Mouse (Mus musculus) MEL (cell line): ENCODE measurements around the gene Bsn. TPM values are rescaled to one million over a fixed set of nuclear protein-coding genes. Genes with fewer than 3 reads are reported as not detected.

Experiments used
- DNase-seq: peaks from one replicate; pipeline ENCODE4 v3.0.0; 2011; ENCODE audit warnings: low read depth, low spot score
- H3K27ac ChIP-seq: 2 replicates; pipeline ENCODE4 v1.5.1; 2012; ENCODE audit warnings: low read depth, mild to moderate bottlenecking, control low read depth, low read length, moderate library complexity; ENCODE audit not compliant: control insufficient read depth
- H3K27me3 ChIP-seq, 2 experiments: fragments of 150-350 bp in 1 of 2; sonication (generic) in 1 of 2; 2 replicates each; pipeline ENCODE4 v1.6.1; 2012; ENCODE audit warnings: low read length in 2 of 2, mild to moderate bottlenecking in 2 of 2, improper control_type of control experiment in 1 of 2, moderate library complexity in 1 of 2; ENCODE audit not compliant: insufficient read depth in 2 of 2, control insufficient read depth in 1 of 2
- H3K36me3 ChIP-seq, 2 experiments: 2 replicates each; pipeline ENCODE4 v1.6.1; 2012 to 2014; ENCODE audit warnings: low read length in 2 of 2, improper control_type of control experiment in 1 of 2, inconsistent platforms in 1 of 2, mild to moderate bottlenecking in 1 of 2; ENCODE audit not compliant: insufficient read depth in 2 of 2, control insufficient read depth in 1 of 2
- H3K4me1 ChIP-seq, 2 experiments: fragments of 150-350 bp in 1 of 2; sonication (generic) in 1 of 2; 2 replicates each; pipeline ENCODE4 v1.6.1; 2012; ENCODE audit warnings: low read length in 2 of 2, improper control_type of control experiment in 1 of 2, mild to moderate bottlenecking in 1 of 2; ENCODE audit not compliant: insufficient read depth in 2 of 2, control insufficient read depth in 1 of 2
- H3K4me3 ChIP-seq, 2 experiments: fragments of 150-350 bp in 1 of 2; sonication (generic) in 1 of 2; 2 replicates each; pipeline ENCODE4 v1.5.1; 2012; ENCODE audit warnings: low read depth in 2 of 2, low read length in 2 of 2, mild to moderate bottlenecking in 2 of 2, moderate library complexity in 2 of 2, control low read depth in 1 of 2, improper control_type of control experiment in 1 of 2; ENCODE audit not compliant: control insufficient read depth in 1 of 2, insufficient read depth in 1 of 2
- H3K79me2 ChIP-seq: 2 replicates; pipeline ENCODE4 v1.6.1; 2012; ENCODE audit warnings: mild to moderate bottlenecking, low read length, moderate library complexity; ENCODE audit not compliant: control insufficient read depth, poor library complexity, insufficient read depth
- H3K9ac ChIP-seq: 2 replicates; pipeline ENCODE4 v1.6.1; 2012; ENCODE audit warnings: low read depth, mild to moderate bottlenecking, control low read depth, low read length, moderate library complexity; ENCODE audit not compliant: control insufficient read depth, poor library complexity, severe bottlenecking
- H3K9me3 ChIP-seq: fragments of 150-350 bp; sonication (generic); replicated peaks from 2 replicates; pipeline ENCODE4 v1.6.1; 2012; ENCODE audit warnings: mild to moderate bottlenecking, low read length, improper control_type of control experiment, moderate library complexity; ENCODE audit not compliant: insufficient read depth
- BHLHE40 ChIP-seq: IDR thresholded peaks from 2 replicates; pipeline ENCODE4 v1.6.1; 2012; ENCODE audit warnings: low read depth, mild to moderate bottlenecking, inconsistent platforms, low read length, improper control_type of control experiment, borderline replicate concordance
- CHD1 ChIP-seq: IDR thresholded peaks from 2 replicates; pipeline ENCODE4 v1.6.1; 2012; ENCODE audit warnings: low read depth, mild to moderate bottlenecking, inconsistent platforms, low read length, improper control_type of control experiment
- CTCF ChIP-seq, 3 experiments: IDR thresholded peaks in 2 of 3; conservative IDR thresholded peaks in 1 of 3; 2 replicates each; pipeline ENCODE4 v1.5.1; 2011 to 2012; ENCODE audit warnings: low read length in 3 of 3, low read depth in 2 of 3, mild to moderate bottlenecking in 2 of 3, improper control_type of control experiment in 1 of 3, inconsistent platforms in 1 of 3, mixed read lengths in 1 of 3, moderate library complexity in 1 of 3; ENCODE audit not compliant: control insufficient read depth in 1 of 3, insufficient read depth in 1 of 3, poor library complexity in 1 of 3, severe bottlenecking in 1 of 3
- ELF1 ChIP-seq: IDR thresholded peaks from 2 replicates; pipeline ENCODE4 v1.6.1; 2014; ENCODE audit warnings: low read depth, mild to moderate bottlenecking, inconsistent platforms, low read length, improper control_type of control experiment, moderate library complexity
- EP300 ChIP-seq, 2 experiments: IDR thresholded peaks; 2 replicates each; pipeline ENCODE4 v1.6.1; 2011; ENCODE audit warnings: improper control_type of control experiment in 2 of 2, low read length in 2 of 2, low read depth in 1 of 2, mild to moderate bottlenecking in 1 of 2
- ETS1 ChIP-seq: IDR thresholded peaks from 2 replicates; pipeline ENCODE4 v1.6.1; 2012; ENCODE audit warnings: low read depth, mild to moderate bottlenecking, inconsistent platforms, low read length, improper control_type of control experiment, moderate library complexity
- GATA1 ChIP-seq: IDR thresholded peaks from 2 replicates; pipeline ENCODE4 v1.6.1; 2011; ENCODE audit warnings: low read depth, low read length, improper control_type of control experiment
- HCFC1 ChIP-seq: IDR thresholded peaks from 2 replicates; pipeline ENCODE4 v1.6.1; 2012; ENCODE audit warnings: low read depth, mild to moderate bottlenecking, inconsistent platforms, low read length, improper control_type of control experiment, moderate library complexity
- KAT2A ChIP-seq: conservative IDR thresholded peaks from 2 replicates; pipeline ENCODE4 v1.6.1; 2012; ENCODE audit warnings: low read depth, low read length, improper control_type of control experiment, inconsistent platforms
- MAX ChIP-seq: IDR thresholded peaks from 2 replicates; pipeline ENCODE4 v1.6.1; 2011; ENCODE audit warnings: low read length, improper control_type of control experiment
- MAZ ChIP-seq: IDR thresholded peaks from 2 replicates; pipeline ENCODE4 v1.6.1; 2012; ENCODE audit warnings: low read depth, mild to moderate bottlenecking, inconsistent platforms, low read length, improper control_type of control experiment
- MEF2A ChIP-seq: IDR thresholded peaks from 2 replicates; pipeline ENCODE4 v1.6.1; 2014; ENCODE audit warnings: low read depth, mild to moderate bottlenecking, inconsistent platforms, low read length, improper control_type of control experiment; ENCODE audit not compliant: poor library complexity, insufficient replicate concordance, severe bottlenecking; ENCODE audit errors: extremely low read depth
- MXI1 ChIP-seq: IDR thresholded peaks from 2 replicates; pipeline ENCODE4 v1.6.1; 2011; ENCODE audit warnings: mild to moderate bottlenecking, low read depth, low read length, improper control_type of control experiment
- MYB ChIP-seq: IDR thresholded peaks from 2 replicates; pipeline ENCODE4 v1.6.1; 2011; ENCODE audit warnings: mild to moderate bottlenecking, low read depth, low read length, improper control_type of control experiment
- MYC ChIP-seq: IDR thresholded peaks from 2 replicates; pipeline ENCODE4 v1.6.1; 2011; ENCODE audit warnings: low read depth, mild to moderate bottlenecking, low read length, improper control_type of control experiment, moderate library complexity
- NELFE ChIP-seq: IDR thresholded peaks from 2 replicates; pipeline ENCODE4 v1.6.1; 2011; ENCODE audit warnings: low read depth, low read length, improper control_type of control experiment
- POLR2A ChIP-seq, 2 experiments: IDR thresholded peaks; 2 replicates each; pipeline ENCODE4 v1.6.1; 2011 to 2012; ENCODE audit warnings: low read length in 2 of 2, mild to moderate bottlenecking in 2 of 2, control low read depth in 1 of 2, improper control_type of control experiment in 1 of 2, low read depth in 1 of 2, moderate library complexity in 1 of 2; ENCODE audit not compliant: control insufficient read depth in 1 of 2, insufficient read depth in 1 of 2, poor library complexity in 1 of 2
- POLR2AphosphoS2 ChIP-seq: IDR thresholded peaks from 2 replicates; pipeline ENCODE4 v1.6.1; 2011; ENCODE audit warnings: low read length, improper control_type of control experiment
- POLR2AphosphoS5 ChIP-seq: IDR thresholded peaks from 2 replicates; pipeline ENCODE4 v1.6.1; 2012; ENCODE audit warnings: low read depth, borderline replicate concordance, mild to moderate bottlenecking, inconsistent platforms, low read length, moderate library complexity, mixed read lengths
- RAD21 ChIP-seq: IDR thresholded peaks from 2 replicates; pipeline ENCODE4 v1.6.1; 2011; ENCODE audit warnings: mild to moderate bottlenecking, low read depth, low read length, improper control_type of control experiment
- RCOR1 ChIP-seq: IDR thresholded peaks from 2 replicates; pipeline ENCODE4 v1.6.1; 2012; ENCODE audit warnings: low read depth, mild to moderate bottlenecking, inconsistent platforms, low read length, improper control_type of control experiment
- SIN3A ChIP-seq: IDR thresholded peaks from 2 replicates; pipeline ENCODE4 v1.6.1; 2012; ENCODE audit warnings: low read length, improper control_type of control experiment, inconsistent platforms
- SMC3 ChIP-seq: IDR thresholded peaks from 2 replicates; pipeline ENCODE4 v1.6.1; 2011; ENCODE audit warnings: low read depth, low read length, improper control_type of control experiment
- TBP ChIP-seq: IDR thresholded peaks from 2 replicates; pipeline ENCODE4 v1.8.0; 2011; ENCODE audit warnings: low read depth, low read length, improper control_type of control experiment
- TCF12 ChIP-seq: IDR thresholded peaks from 2 replicates; pipeline ENCODE4 v1.6.1; 2014; ENCODE audit warnings: low read depth, mild to moderate bottlenecking, inconsistent platforms, low read length, improper control_type of control experiment, moderate library complexity
- USF2 ChIP-seq, 2 experiments: IDR thresholded peaks; 2 replicates each; pipeline ENCODE4 v1.6.1; 2011 to 2012; ENCODE audit warnings: improper control_type of control experiment in 2 of 2, low read length in 2 of 2, borderline replicate concordance in 1 of 2, inconsistent platforms in 1 of 2, low read depth in 1 of 2, mild to moderate bottlenecking in 1 of 2; ENCODE audit not compliant: insufficient read depth in 1 of 2
- ZC3H11A ChIP-seq: IDR thresholded peaks from 2 replicates; pipeline ENCODE4 v1.6.1; 2012; ENCODE audit warnings: low read depth, mild to moderate bottlenecking, inconsistent platforms, low read length, improper control_type of control experiment
- ZMIZ1 ChIP-seq: IDR thresholded peaks from 2 replicates; pipeline ENCODE4 v1.6.1; 2012; ENCODE audit warnings: low read depth, mild to moderate bottlenecking, inconsistent platforms, low read length, improper control_type of control experiment, moderate library complexity
- polyA plus RNA-seq, 2 experiments: library from polyadenylated mRNA; stranded (reverse) in 1 of 2; unstranded in 1 of 2; fragments of >175 nt in 1 of 2; fragments of >200 nt in 1 of 2; gene quantifications; 2 replicates each; pipeline versions ENCODE4 v1.2.1 to v1.2.4; 2012; ENCODE audit warnings: low replicate concordance in 2 of 2, low read depth in 1 of 2; ENCODE audit not compliant: insufficient read length in 2 of 2, insufficient read depth in 1 of 2, missing spikeins in 1 of 2
- total RNA-seq: library from RNA; depleted of rRNA; stranded (reverse); fragments of 300-350 nt; gene quantifications from 2 replicates; pipeline ENCODE4 v1.2.3, GENCODE M21; 2012

Bsn gene
- total and polyA plus RNA-seq, 3 experiments: 3.5 to 5.6 TPM; not detected in 1

- H3K36me3 ChIP-seq: no peaks in the 10 kb centered on the region; a peak in 1 of 4 replicates
- H3K4me1 ChIP-seq: peaks cover 0 to 8% of the 10 kb centered on the region in 2 experiments; a peak in 3 of 4 replicates
- H3K79me2 ChIP-seq: peaks cover 10% of the 10 kb centered on the region
- H3K4me3 ChIP-seq: no peak within 1 kb of the TSS
- DNase-seq: peak; percentile 97
- no peaks in the 10 kb centered on the region for H3K27me3 ChIP-seq
- peak; percentile 96 for TF ChIP-seq TBP
- TF ChIP-seq POLR2A (IDR thresholded peaks at IDR 0.05; ENCODE audit: control insufficient read depth in 1 of 2, insufficient read depth in 1 of 2, low read depth in 1 of 2, low read length in 2 of 2, poor library complexity in 1 of 2): peak; percentile 25 to 49; a peak in 2 of 4 replicates
- TF ChIP-seq MYC: no peak
- TF ChIP-seq ZC3H11A: peak; percentile 86
- no peak for TF ChIP-seq USF2 (IDR thresholded peaks at IDR 0.05; ENCODE audit: borderline replicate concordance in 1 of 2, insufficient read depth in 1 of 2, low read depth in 1 of 2, low read length in 2 of 2)
- TF ChIP-seq MAZ: no peak
- peak; percentile 85 for TF ChIP-seq SIN3A
- TF ChIP-seq MAX: no peak
- TF ChIP-seq ELF1: peak; percentile 61; the same call in 1 of the 2 replicates
- no peak for TF ChIP-seq TCF12
- TF ChIP-seq RCOR1: no peak
- TF ChIP-seq SMC3: peak; percentile 95
- TF ChIP-seq NELFE: no peak
- peak; percentile 23; the same call in 1 of the 2 replicates for TF ChIP-seq POLR2AphosphoS5
- peak; percentile 82 to 97 (median 89) for TF ChIP-seq CTCF (IDR thresholded peaks at IDR 0.05 in 2 of 3, conservative IDR thresholded peaks at IDR 0.05 in 1 of 3; ENCODE audit: control insufficient read depth in 1 of 3, insufficient read depth in 1 of 3, low read depth in 2 of 3, low read length in 3 of 3, poor library complexity in 1 of 3, severe bottlenecking in 1 of 3)
- TF ChIP-seq KAT2A: no peak
- TF ChIP-seq ZMIZ1: no peak
- 0 out of 2 replicates have a peak, but pooled peaks have one; percentile 13 for TF ChIP-seq ETS1
- no peak for TF ChIP-seq MXI1
- TF ChIP-seq RAD21: peak; percentile 86
- no peak for TF ChIP-seq EP300 (IDR thresholded peaks at IDR 0.05; ENCODE audit: low read depth in 1 of 2, low read length in 2 of 2)
- TF ChIP-seq GATA1: no peak
- no peak for TF ChIP-seq CHD1
- peak; percentile 72; the same call in 1 of the 2 replicates for TF ChIP-seq POLR2AphosphoS2
- TF ChIP-seq MYB: no peak
- no peak for TF ChIP-seq BHLHE40
- peak; percentile 49; the same call in 1 of the 2 replicates for TF ChIP-seq HCFC1
- TF ChIP-seq MEF2A: no peak
- H3K9ac ChIP-seq: no peak within 1 kb of the TSS
- H3K9me3 ChIP-seq: no peaks in the 10 kb centered on the region
- no peak within 1 kb of the TSS for H3K27ac ChIP-seq
Measured at GRCm38 (mm10) chr9:108052885-108053664, 137.1 kb downstream of the Bsn start, which contains the start of gene Amigo3. Gene Amigo3 (plus strand): TSS chr9:108053159.
